Mouse (Mus musculus) neural tube, embryonic 12.5 days (tissue): Measurements from ENCODE around the gene Trim41. TPM values are rescaled to one million over a fixed set of nuclear protein-coding genes. Genes with fewer than 3 reads are reported as not detected.
"Not testable (repeated sequence)": the region's sequence is repeated elsewhere in the genome, so short reads cannot be mapped to it uniquely, and the experiment has no call there.

Experiments
- ATAC-seq: fragments of 200-750 bp; cut with Nextera tagmentation; 2 replicates; pipeline ENCODE4 v1.8.0; 2017; ENCODE audit warnings: low read depth, mild to moderate bottlenecking, moderate TSS enrichment, moderate library complexity; ENCODE audit not compliant: low FRiP score
- H3K27ac ChIP-seq: fragments of 300-500 bp; sonication (generic); 2 replicates; pipeline ENCODE4 v1.5.1; 2016
- H3K27me3 ChIP-seq: fragments of 300-500 bp; sonication (generic); replicated peaks from 2 replicates; pipeline ENCODE4 v1.6.1; 2016; ENCODE audit warnings: mild to moderate bottlenecking
- H3K36me3 ChIP-seq: fragments of 300-500 bp; sonication (generic); 2 replicates; pipeline ENCODE4 v1.6.1; 2016; ENCODE audit warnings: mild to moderate bottlenecking
- H3K4me1 ChIP-seq: fragments of 300-500 bp; sonication (generic); 2 replicates; pipeline ENCODE4 v1.6.1; 2016
- H3K4me2 ChIP-seq: fragments of 300-500 bp; sonication (generic); replicated peaks from 2 replicates; pipeline ENCODE4 v1.6.1; 2016; ENCODE audit warnings: mild to moderate bottlenecking
- H3K4me3 ChIP-seq: fragments of 300-500 bp; sonication (generic); 2 replicates; pipeline ENCODE4 v1.5.1; 2016
- H3K9ac ChIP-seq: fragments of 300-500 bp; sonication (generic); 2 replicates; pipeline ENCODE4 v1.6.1; 2016; ENCODE audit warnings: mild to moderate bottlenecking
- H3K9me3 ChIP-seq: fragments of 300-500 bp; sonication (generic); 2 replicates; pipeline ENCODE4 v1.6.1; 2016; ENCODE audit warnings: mild to moderate bottlenecking
- WGBS: fragments of 180-500 bp; shearing (Covaris S2); methylation state at CpG from one replicate; pipeline ENCODE4 v1.1.7; 2016; 5-methylcytosine and 5-hydroxymethylcytosine counted together
- polyA plus RNA-seq: library from polyadenylated mRNA; unstranded; fragments of >200 nt; fragmentation: Nextera tagmentation; extraction: Ambion mirVana; gene quantifications from 2 replicates; pipeline ENCODE4 v1.2.1, GENCODE M21; 2016

Trim41 gene
- polyA plus RNA-seq, 1 experiment from 2014 or later = 7.6 TPM

DNA sequence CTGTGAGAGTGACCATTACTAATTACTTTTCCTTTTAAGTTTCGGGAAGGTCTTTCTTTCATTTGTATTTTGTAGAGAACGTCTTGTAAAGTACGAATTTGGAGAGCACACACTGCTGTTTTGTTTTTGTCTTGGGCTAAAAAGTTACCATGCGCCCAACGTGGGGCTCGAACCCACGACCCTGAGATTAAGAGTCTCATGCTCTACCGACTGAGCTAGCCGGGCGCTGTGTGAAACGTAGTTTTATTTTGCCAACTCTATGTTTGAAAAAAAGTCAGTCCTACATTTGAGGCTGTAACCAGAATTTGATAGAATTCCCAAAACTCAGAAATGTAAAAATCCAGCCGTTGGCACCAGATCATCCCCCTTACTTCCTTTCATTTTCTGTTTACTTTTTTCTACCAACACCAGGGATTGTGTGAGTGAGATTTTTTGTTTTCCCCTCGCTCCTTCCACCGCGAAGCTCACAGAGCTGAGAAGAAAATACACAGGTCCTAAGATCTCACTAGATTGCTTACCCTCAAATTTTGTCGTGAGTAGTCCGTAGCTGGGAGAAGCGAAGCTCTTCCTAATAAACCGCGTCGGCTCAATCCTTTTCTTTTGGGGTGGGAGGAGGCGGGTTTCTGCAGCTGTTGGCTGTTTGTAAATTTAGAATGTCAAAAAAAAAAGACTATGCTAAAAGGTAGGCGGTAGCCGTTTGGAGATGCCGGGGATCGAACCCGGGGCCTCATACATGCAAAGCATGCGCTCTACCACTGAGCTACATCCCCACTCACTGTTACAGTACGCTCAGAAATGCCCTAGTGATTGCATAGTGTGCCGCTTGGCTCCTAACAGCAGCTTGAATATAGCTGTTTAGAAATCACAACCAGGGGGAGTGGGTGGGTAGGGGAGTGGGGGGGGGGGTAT is 16.8 kb upstream of the Trim41 start:
- Histone ChIP-seq H3K36me3 (no peaks in the 10 kb centered on the region), H3K4me3 (peak overlapping the region; percentile 51), H3K9ac (peak overlapping the region; percentile 42), H3K4me1 (peaks cover 11% of the 10 kb centered on the region; the same call in 1 of the 2 replicates), H3K9me3 (no peaks in the 10 kb centered on the region), H3K27me3 (peaks cover 7% of the 10 kb centered on the region), H3K27ac (no peak overlapping the region), H3K4me2 (peak overlapping the region; percentile 58)
- under 1% methylated on average over 30 of the region's 30 CpGs for WGBS
- ATAC-seq = peak; percentile 82

DNA sequence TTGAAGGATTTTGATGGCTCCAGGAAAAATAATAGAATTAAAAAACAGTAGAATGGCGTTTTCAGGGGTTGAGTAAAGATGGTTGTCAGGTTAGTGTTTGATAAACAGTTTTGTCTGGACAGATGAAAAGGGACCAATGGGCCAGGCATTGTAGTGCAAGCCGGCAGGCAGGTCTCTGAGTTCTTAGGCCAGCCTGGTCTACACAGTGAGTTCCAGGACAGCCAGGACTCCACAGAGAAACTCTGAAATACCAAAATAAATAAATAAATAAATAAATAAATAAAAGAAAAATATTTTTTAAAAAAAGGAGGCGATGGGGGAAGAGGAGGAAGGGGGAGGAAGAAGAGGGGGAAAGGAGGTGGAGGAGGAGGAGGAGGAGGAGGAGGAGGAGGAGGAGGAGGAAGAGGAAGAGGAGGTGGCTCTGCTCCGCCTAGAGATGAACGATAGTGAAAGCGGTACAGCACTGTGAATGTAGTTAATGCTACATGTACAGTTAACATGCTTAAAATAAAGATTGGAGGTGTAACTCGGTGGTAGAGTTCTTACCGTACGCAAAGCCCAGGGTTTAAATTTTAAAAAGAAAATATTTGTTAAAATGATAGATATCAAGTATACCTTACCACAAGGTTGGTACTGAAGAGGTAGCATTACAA is 16.1 kb upstream of the Trim41 start:
- ATAC-seq = no peak
- no peak overlapping the region for H3K27ac ChIP-seq
- 42% methylated on average over 9 of the region's 9 CpGs for WGBS

DNA sequence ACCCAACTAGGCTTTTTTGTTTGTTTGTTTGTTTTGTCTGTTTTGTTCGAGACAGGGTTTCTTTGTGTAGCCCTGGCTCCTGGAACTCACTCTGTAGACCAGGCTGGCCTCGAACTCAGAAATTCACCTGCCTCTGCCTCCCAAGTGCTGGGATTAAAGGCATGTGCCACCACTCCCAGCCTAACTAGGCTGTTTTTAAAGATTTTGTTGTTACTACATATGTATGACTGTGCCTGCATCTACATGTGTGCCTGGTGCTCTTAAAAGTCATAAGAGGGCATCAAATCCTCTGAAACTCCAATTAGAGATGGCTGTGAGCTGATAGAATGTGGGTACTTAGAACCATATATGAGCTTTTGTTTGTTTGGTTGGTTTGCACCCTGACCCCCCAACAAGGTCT is 14.1 kb upstream of the Trim41 start:
- 77% methylated on average over 2 of the region's 2 CpGs for WGBS
- Histone ChIP-seq H3K4me1 (peaks cover 5% of the 10 kb centered on the region), H3K27me3 (peaks cover 2% of the 10 kb centered on the region), H3K36me3 (no peaks in the 10 kb centered on the region), H3K9me3 (no peaks in the 10 kb centered on the region), H3K9ac (no peak overlapping the region), H3K4me2 (no peak overlapping the region), H3K4me3 (no peak overlapping the region), H3K27ac (no peak overlapping the region)
- ATAC-seq = no peak

More for the DNA sequence above, 16.1 kb upstream of the Trim41 start:
- Histone ChIP-seq H3K9me3 (no peaks in the 10 kb centered on the region), H3K4me1 (peaks cover 5% of the 10 kb centered on the region; the same call in 1 of the 2 replicates), H3K4me2 (peak overlapping the region; percentile 58), H3K4me3 (no peak overlapping the region), H3K27me3 (peaks cover 7% of the 10 kb centered on the region), H3K9ac (no peak overlapping the region), H3K36me3 (no peaks in the 10 kb centered on the region)

DNA sequence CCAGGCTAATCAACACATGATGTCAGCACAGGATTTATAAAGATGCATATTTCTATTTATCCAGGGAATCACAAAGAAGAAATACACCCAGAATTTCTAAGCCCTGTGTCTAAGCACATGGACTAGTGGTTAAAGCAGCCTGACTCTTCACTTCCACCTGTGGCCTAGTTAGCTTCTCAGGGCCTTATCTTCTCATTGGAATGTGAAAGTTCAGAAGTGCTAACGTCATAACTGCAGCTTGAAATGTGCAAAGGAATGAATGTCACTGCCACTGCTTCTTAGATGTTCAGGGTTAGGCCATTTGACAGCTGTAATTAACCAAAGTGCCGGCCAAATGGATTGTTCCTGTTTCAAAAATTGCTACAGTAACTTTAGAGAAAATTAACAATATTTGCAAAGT is 13.1 kb upstream of the Trim41 start:
- no peak overlapping the region for H3K4me3 ChIP-seq
- 76% methylated on average over 2 of the region's 2 CpGs for WGBS
- peaks cover 5% of the 10 kb centered on the region for H3K4me1 ChIP-seq
- no peaks in the 10 kb centered on the region for H3K36me3 ChIP-seq
- H3K27ac ChIP-seq = no peak overlapping the region
- H3K4me2 ChIP-seq = no peak overlapping the region
- no peak for ATAC-seq
- no peaks in the 10 kb centered on the region for H3K27me3 ChIP-seq
- no peaks in the 10 kb centered on the region for H3K9me3 ChIP-seq
- H3K9ac ChIP-seq = no peak overlapping the region

DNA sequence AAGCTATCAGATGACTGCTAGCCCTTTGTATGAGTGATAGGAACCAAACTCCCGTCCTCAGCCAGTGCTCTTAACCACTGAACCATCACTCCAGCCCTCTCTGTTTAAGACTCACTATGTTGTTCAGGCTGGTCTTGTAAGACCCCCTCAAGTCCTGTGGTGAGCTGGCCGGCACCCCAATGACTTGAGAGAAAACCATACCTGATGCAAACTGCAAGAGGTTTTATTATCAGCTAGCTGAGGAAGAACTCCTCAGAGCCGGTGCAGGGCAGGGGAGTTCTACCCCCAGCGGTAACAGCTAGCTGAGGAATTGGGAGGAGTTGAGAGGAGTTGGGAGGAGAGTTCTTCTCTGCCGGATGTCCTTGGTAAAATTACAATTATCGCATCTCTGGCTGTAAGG is 10.8 kb upstream of the Trim41 start:
- Histone ChIP-seq H3K4me2 (no peak overlapping the region), H3K36me3 (no peaks in the 10 kb centered on the region), H3K4me1 (peaks cover 5% of the 10 kb centered on the region), H3K9ac (no peak overlapping the region), H3K9me3 (no peaks in the 10 kb centered on the region), H3K4me3 (no peak overlapping the region), H3K27ac (no peak overlapping the region), H3K27me3 (peaks cover 12% of the 10 kb centered on the region)
- 74% methylated on average over 6 of the region's 6 CpGs for WGBS
- no peak for ATAC-seq

DNA sequence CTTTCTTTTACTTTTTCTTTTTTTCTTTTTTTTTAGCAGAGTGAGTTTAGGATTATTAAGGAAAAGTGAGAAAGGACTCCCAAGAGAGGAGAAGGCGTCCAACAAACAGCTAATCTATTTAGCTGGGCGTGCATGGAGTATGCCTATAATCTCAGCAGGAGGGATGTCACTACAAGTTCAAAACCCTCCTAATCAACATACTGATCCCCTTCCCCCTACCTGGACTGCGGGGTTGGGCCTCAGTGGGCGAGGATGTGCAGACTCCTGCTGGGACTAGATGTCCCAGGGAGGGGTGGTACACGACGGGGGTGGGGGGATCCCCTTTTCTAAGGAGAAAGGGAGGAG is 9.6 kb upstream of the Trim41 start:
- peak overlapping the region; percentile 58 for H3K4me2 ChIP-seq
- no peaks in the 10 kb centered on the region for H3K9me3 ChIP-seq
- no peak overlapping the region for H3K27ac ChIP-seq
- H3K36me3 ChIP-seq = no peaks in the 10 kb centered on the region
- 0% methylated on average over 6 of the region's 6 CpGs for WGBS
- H3K9ac ChIP-seq = 0 out of 2 replicates have a peak overlapping the region, but pooled peaks have one; percentile 29
- H3K27me3 ChIP-seq = peaks cover 12% of the 10 kb centered on the region
- H3K4me3 ChIP-seq = peak overlapping the region; percentile 38
- ATAC-seq = 0 out of 2 replicates have a peak, but pooled peaks have one; percentile 19
- peaks cover 5% of the 10 kb centered on the region for H3K4me1 ChIP-seq

DNA sequence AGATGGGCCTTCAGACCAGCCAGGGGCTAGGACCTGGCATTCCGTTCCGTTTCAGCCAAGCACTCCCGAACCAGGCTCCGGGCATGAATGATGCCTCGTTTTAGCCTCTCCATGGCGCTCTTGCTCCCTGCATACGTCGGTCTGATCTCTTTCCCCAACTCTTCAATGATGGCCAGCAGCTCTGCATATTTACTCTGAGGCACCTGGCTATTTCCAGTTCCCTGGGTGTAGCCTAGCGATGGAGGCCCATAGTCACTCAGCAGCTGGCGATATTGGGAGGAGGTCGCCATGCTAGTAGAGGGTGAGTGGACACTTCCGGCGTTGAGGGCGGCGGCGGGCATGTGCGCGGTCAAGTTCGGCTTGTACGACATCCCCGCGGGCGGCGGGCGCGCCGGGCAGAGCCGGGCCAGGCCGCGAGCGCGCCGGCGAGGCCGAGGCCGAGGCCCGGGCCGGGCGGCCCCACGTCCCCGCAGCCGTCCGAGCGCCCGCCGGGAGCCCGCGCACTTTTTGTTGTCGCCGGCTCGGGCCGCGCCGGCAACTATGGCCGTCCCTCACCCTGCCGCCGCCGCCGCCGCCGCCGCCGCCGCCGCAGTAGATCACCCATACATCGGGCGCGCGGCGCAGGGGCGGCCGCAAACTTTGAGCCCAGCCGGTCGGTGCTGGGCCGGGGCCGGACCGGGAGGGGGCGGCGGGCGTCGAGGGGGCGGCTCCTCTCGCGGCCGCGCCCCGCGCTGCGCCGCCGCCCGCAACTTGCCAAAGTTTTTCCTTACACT is 9.0 kb upstream of the Trim41 start, which contains the start of the genes Trim7 and Gm12184:
Trim7 (plus strand) TSS at position 162 of the 773 bp plus-strand sequence.
Gm12184 (minus strand) TSS at position 677 of the 773 bp plus-strand sequence.
- not testable (repeated sequence) for H3K36me3 ChIP-seq, H3K27ac ChIP-seq, H3K9me3 ChIP-seq, H3K4me1 ChIP-seq
- Histone ChIP-seq H3K9ac (0 out of 2 replicates have a peak within 1 kb of the TSS, but pooled peaks have one; percentile 29), H3K4me2 (peak within 1 kb of the TSS; percentile 58), H3K27me3 (peaks cover 12% of the 10 kb centered on the region), H3K4me3 (peak within 1 kb of the TSS; percentile 38)
- peak; percentile 83 for ATAC-seq
- WGBS = under 1% methylated on average over 62 of the region's 92 CpGs

DNA sequence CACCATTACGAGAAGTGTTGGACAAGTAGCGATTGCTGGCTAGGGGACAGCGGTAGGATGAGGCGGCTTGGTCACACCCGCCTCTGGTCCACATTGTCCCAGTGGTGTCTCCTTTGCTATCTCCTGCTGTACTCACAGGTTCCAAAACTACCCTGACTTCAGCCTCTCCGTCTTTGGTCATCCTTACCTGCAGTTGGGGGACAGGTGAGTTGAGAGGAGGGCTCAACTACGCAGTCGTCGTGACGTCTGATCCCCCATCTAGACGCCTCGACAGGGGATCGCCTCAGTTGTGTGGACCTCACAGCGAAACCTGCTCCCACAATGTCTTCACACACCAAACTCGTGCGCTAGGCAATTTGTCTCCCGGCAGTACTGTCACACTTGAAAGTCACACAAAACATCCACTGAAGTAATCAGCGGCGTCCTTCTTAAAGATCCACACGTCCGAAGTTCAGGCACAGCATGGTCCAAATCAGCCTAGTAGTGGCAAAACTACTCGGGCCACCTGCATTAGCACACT is 7.2 kb upstream of the Trim41 start:
- no peaks in the 10 kb centered on the region for H3K36me3 ChIP-seq
- WGBS = 4% methylated on average over 22 of the region's 22 CpGs
- H3K27ac ChIP-seq = no peak overlapping the region
- H3K9ac ChIP-seq = no peak overlapping the region
- ATAC-seq = no peak
- peaks cover 5% of the 10 kb centered on the region for H3K4me1 ChIP-seq
- peak overlapping the region; percentile 28 for H3K4me3 ChIP-seq
- no peaks in the 10 kb centered on the region for H3K9me3 ChIP-seq
- peak overlapping the region; percentile 59 for H3K4me2 ChIP-seq
- H3K27me3 ChIP-seq = peaks cover 12% of the 10 kb centered on the region

DNA sequence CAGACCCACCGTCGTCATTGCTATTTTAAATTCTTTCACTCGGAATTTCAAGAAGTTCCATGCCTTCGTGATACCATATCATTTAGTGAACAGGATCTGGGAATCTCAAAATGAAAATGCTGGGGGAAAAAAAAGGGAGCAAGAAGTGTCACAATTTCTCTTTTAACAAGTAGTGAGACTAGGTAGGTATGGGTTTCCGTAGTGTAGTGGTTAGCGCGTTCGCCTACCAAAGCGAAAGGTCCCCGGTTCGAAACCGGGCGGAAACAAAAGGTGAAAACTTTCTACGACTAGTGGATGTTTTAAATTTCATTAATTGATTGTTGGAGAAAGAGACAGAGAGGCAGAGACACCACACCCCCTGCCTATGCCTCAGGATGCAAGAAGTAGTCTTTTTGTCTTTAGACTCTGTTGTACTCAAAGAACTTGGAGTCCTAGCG is 6.4 kb upstream of the Trim41 start:
- no peak for ATAC-seq

DNA sequence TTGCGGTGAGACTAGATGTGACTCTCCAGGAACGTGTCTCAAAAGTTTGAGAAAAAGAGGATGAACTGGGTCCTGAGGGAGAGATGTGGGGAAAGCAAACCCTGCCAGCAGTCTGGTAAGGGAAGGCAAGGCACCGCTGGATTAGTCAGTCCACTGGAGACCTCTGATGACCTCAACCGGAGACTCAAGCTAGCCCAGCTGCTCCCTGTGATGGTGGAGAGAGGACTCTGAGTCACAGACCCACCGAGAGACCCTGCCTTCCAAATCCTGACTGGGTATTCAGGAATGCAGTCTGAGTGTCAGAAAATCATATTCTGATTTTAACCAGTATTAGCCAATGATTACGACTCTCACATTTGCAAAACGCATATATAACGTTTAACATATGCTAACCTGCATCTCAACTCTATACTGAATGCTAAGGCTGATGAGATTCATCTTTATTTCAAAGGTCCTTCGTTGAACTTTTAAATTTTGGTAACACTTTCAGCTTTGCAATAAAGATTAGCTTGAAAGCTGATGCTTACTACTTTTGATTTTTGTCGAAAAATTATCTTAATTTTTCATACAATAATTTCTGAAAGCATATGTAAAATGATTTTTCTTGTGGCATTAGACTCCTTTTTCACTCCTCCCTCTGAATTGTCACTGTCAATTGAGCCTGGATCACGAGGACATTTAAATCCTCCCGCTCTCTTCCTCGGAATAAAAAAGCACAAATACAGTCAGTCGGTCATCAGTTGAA is 5.8 kb upstream of the Trim41 start:
- Histone ChIP-seq H3K36me3 (no peaks in the 10 kb centered on the region), H3K9me3 (no peaks in the 10 kb centered on the region), H3K9ac (no peak overlapping the region), H3K4me2 (peak overlapping the region; percentile 59), H3K4me3 (peak overlapping the region; percentile 28; the same call in 1 of the 2 replicates), H3K27ac (no peak overlapping the region), H3K27me3 (peaks cover 12% of the 10 kb centered on the region), H3K4me1 (peaks cover 5% of the 10 kb centered on the region)
- ATAC-seq = no peak
- 34% methylated on average over 14 of the region's 14 CpGs for WGBS

More for the DNA sequence above, 6.4 kb upstream of the Trim41 start:
- Histone ChIP-seq H3K27me3 (peaks cover 12% of the 10 kb centered on the region), H3K27ac (no peak overlapping the region), H3K4me3 (peak overlapping the region; percentile 28), H3K36me3 (no peaks in the 10 kb centered on the region), H3K4me2 (peak overlapping the region; percentile 59), H3K9ac (no peak overlapping the region), H3K4me1 (peaks cover 5% of the 10 kb centered on the region), H3K9me3 (no peaks in the 10 kb centered on the region)
- WGBS = under 1% methylated on average over 15 of the region's 15 CpGs

DNA sequence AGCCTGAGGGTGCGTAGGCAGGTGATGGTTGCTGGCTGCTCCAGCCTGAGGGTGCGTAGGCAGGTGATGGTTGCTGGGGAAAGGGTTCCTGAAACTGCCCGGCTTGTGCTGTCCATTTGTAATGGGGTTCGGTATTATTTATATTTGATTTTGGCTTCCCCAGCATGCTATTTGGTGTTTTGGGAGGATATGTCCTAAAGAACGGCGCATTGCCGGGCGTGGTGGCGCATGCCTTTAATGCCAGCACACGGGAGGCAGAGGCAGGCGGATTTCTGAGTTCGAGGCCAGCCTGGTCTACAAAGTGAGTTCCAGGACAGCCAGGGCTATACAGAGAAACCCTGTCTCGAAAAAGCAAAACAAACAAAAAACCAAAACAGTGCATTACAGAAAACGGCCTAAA is 4.1 kb upstream of the Trim41 start:
- not testable (repeated sequence) for H3K36me3 ChIP-seq, ATAC-seq, H3K4me1 ChIP-seq, H3K27ac ChIP-seq, H3K4me3 ChIP-seq, H3K9ac ChIP-seq, H3K9me3 ChIP-seq, H3K4me2 ChIP-seq
- WGBS = 79% methylated on average over 14 of the region's 14 CpGs
- H3K27me3 ChIP-seq = peaks cover 12% of the 10 kb centered on the region
